Mouse (Mus musculus) heart, postnatal 0 days (tissue): ENCODE data around the gene Btbd11. TPM values are rescaled to one million over a fixed set of nuclear protein-coding genes. Genes with fewer than 3 reads are reported as not detected.
A peak's percentile ranks its signal among the peaks of the same experiment; 100 is the strongest.

Experiments
- ATAC-seq: fragments of 200-750 bp; cut with Nextera tagmentation; 2 replicates; pipeline ENCODE4 v1.8.0; 2017; ENCODE audit warnings: low read depth, moderate number of reproducible peaks, moderate library complexity; ENCODE audit not compliant: insufficient read depth
- DNase-seq: peaks from one replicate; pipeline ENCODE4 v3.0.0-alpha.2; 2016; ENCODE audit warnings: low spot score
- H3K27ac ChIP-seq: fragments of 300-500 bp; sonication (generic); 2 replicates; pipeline ENCODE4 v1.5.1; 2014; ENCODE audit warnings: low read depth, mild to moderate bottlenecking
- H3K27me3 ChIP-seq: fragments of 300-500 bp; sonication (generic); 2 replicates; pipeline ENCODE4 v1.6.1; 2014; ENCODE audit warnings: low read length, mixed read lengths; ENCODE audit not compliant: control insufficient read depth, insufficient read depth
- H3K36me3 ChIP-seq: fragments of 300-500 bp; sonication (generic); replicated peaks from 2 replicates; pipeline ENCODE4 v1.6.1; 2014; ENCODE audit warnings: low read length, mixed read lengths; ENCODE audit not compliant: control insufficient read depth, insufficient read depth
- H3K4me1 ChIP-seq: fragments of 300-500 bp; sonication (generic); 2 replicates; pipeline ENCODE4 v1.6.1; 2014; ENCODE audit warnings: antibody characterized with exemption; ENCODE audit not compliant: control insufficient read depth, insufficient read depth
- H3K4me2 ChIP-seq: fragments of 300-500 bp; sonication (generic); 2 replicates; pipeline ENCODE4 v1.6.1; 2014; ENCODE audit warnings: low read depth, mild to moderate bottlenecking, low read length, moderate library complexity
- H3K4me3 ChIP-seq: fragments of 300-500 bp; sonication (generic); 2 replicates; pipeline ENCODE4 v1.5.1; 2014; ENCODE audit warnings: low read depth, low read length
- H3K9ac ChIP-seq: fragments of 300-500 bp; sonication (generic); replicated peaks from 2 replicates; pipeline ENCODE4 v1.6.1; 2014; ENCODE audit warnings: low read depth, low read length, mixed read lengths
- H3K9me3 ChIP-seq: fragments of 300-500 bp; sonication (generic); replicated peaks from 2 replicates; pipeline ENCODE4 v1.6.1; 2016; ENCODE audit warnings: low read length; ENCODE audit not compliant: control insufficient read depth
- CTCF ChIP-seq: IDR thresholded peaks from 2 replicates; pipeline ENCODE4 v1.5.1; 2016; ENCODE audit warnings: antibody characterized with exemption, control low read depth, low read depth
- EP300 ChIP-seq: IDR thresholded peaks from 2 replicates; pipeline ENCODE4 v1.6.1; 2016; ENCODE audit warnings: antibody characterized with exemption, low read depth
- WGBS: fragments of 180-500 bp; shearing (Covaris S2); extraction: QIAGEN DNeasy Blood & Tissue Kit; methylation state at CpG from one replicate; pipeline ENCODE4 v1.1.7; 2014; 5-methylcytosine and 5-hydroxymethylcytosine counted together
- polyA plus RNA-seq: library from polyadenylated mRNA; unstranded; fragments of >200 nt; fragmentation: Nextera tagmentation; extraction: Ambion mirVana; gene quantifications from 2 replicates; pipeline ENCODE4 v1.2.1, GENCODE M21; 2015
- total RNA-seq: library from RNA; depleted of rRNA; stranded (reverse); fragments of >200 nt; gene quantifications from 2 replicates; pipeline ENCODE4 v1.2.3, GENCODE M21; 2014; ENCODE audit warnings: low replicate concordance

Gene Btbd11
- total and polyA plus RNA-seq, 2 experiments from 2014 or later = 0.20 to 0.50 TPM

DNA sequence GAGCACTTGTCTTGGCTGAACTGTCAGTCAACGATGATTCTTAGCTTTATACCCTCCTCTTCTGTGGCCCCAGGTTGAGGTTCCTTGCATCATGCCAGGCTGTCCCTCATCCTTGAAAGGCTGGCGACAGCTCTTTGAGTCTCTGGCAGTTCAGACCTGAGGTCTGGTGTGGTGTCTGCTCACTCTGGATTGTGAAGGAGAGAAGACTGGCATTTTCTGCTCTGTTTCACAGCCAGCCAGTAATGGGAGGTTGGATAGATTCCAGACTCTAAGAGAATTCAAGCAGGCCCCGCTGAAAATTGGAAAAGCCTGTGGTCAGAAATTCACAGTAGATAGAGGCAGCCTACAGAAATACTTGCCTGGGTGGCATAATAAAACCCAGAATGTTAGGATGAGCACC, 87.3 kb downstream of the Btbd11 start:
- H3K9ac ChIP-seq = no peak overlapping the region
- H3K27ac ChIP-seq = no peak overlapping the region
- WGBS = 50% methylated on average over 3 of the region's 3 CpGs
- TF ChIP-seq EP300 (no peak), CTCF (no peak)
- no peaks in the 10 kb centered on the region for H3K9me3 ChIP-seq
- H3K27me3 ChIP-seq = no peaks in the 10 kb centered on the region
- H3K4me2 ChIP-seq = no peak overlapping the region
- no peaks in the 10 kb centered on the region for H3K4me1 ChIP-seq
- H3K4me3 ChIP-seq = no peak overlapping the region
- ATAC-seq (no peak), DNase-seq (no peak)
- no peaks in the 10 kb centered on the region for H3K36me3 ChIP-seq

DNA sequence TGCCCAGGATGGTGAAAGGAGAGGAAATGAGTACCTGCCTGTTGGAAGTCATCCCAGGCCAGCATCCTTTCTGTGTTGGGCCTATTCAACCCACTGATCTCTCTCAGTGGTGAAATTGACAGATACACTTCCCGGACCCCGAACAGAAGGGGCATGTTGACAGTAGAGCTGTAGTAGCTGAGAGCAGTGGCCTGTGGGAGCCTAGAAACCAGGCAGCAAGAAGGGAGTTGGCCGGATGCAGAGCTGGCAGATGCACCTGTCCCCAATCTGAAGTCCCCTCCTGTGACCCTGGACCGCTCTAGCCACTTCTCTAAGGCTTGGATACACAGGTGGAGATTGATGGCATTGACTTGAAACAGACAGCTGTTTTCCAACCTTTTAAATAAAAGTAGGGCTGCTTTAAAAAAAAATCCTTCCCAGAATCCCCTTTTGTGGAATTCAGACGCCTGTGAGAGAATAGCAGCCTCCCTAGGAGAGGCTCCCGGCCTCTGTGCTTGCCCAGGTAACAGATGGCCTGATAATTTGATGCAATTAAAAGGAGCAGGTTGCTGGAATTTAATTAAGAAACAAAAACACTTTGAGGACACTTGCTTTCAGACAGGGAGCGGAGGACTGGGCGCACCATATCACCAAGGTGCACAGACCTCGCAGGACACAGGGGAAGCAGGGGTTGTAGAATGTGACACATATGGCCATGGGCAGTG, 89.2 kb downstream of the Btbd11 start:
- Histone ChIP-seq H3K4me1 (no peaks in the 10 kb centered on the region), H3K27me3 (no peaks in the 10 kb centered on the region), H3K9ac (no peak overlapping the region), H3K4me3 (no peak overlapping the region), H3K27ac (no peak overlapping the region), H3K9me3 (no peaks in the 10 kb centered on the region), H3K4me2 (no peak overlapping the region), H3K36me3 (no peaks in the 10 kb centered on the region)
- no peak for ATAC-seq
- WGBS = 86% methylated on average over 9 of the region's 9 CpGs
- no peak for DNase-seq
- no peak for TF ChIP-seq EP300
- no peak for TF ChIP-seq CTCF

DNA sequence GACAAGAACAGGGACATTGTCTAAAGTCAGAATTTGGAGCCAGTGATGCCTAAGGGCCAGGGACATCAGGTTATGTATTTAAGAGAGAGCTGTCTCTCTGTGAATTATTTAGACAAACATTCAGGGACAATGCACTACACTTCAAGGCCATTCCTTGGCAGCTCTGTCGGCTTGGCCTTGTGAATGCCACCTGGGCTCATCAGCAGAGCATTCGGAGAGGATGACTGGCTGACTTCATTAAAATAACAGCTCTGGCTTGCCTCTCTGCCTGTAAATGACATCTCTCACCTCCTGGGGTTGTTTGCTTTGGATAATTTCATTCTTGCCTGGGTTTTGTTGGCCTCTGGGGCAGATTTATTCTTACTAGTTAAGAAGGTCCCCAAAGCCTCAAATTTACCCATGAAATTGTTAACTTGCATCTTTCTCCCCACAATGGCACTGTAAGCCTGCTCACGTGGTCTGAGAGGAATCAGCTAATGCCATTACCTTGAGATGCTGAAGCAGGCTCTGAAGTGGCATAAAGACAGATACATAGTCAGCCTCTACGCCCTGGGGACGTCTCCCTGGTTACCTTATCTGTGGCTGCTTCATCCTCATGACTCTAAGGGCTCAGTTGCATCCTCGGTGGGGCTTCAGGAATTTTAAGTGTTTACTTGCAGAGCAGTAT, 93.5 kb downstream of the Btbd11 start:
- no peak for TF ChIP-seq EP300
- TF ChIP-seq CTCF = no peak
- H3K4me2 ChIP-seq = no peak overlapping the region
- H3K9me3 ChIP-seq = no peaks in the 10 kb centered on the region
- 0 out of 2 replicates have a peak, but pooled peaks cover 6% of the 10 kb centered on the region for H3K4me1 ChIP-seq
- no peak overlapping the region for H3K27ac ChIP-seq
- ATAC-seq (no peak), DNase-seq (no peak)
- no peaks in the 10 kb centered on the region for H3K36me3 ChIP-seq
- no peak overlapping the region for H3K9ac ChIP-seq
- 34% methylated on average over 6 of the region's 6 CpGs for WGBS
- H3K4me3 ChIP-seq = no peak overlapping the region
- H3K27me3 ChIP-seq = no peaks in the 10 kb centered on the region

DNA sequence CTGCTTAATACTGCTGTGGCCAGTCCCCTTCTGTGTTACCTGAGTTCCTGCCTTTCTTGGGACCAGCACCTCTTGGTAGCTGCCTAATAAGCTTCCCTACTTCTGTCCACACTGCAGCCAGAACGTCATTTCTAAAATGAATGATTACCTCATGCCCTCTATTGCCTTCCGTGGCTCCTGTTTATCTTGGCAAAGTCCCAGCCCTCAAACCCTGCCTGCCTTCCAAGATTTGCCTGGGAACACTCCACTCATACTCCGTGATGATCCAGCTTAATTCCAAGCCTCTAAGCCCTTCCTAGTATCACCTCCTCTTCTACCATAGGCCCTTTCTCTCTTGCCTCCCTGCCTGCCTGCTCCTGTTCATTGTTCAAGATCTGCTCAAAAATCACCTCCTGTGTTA, 94.5 kb downstream of the Btbd11 start:
- H3K4me1 ChIP-seq = 0 out of 2 replicates have a peak, but pooled peaks cover 6% of the 10 kb centered on the region
- no peaks in the 10 kb centered on the region for H3K27me3 ChIP-seq
- peak; percentile 26 for DNase-seq
- TF ChIP-seq EP300 (no peak), CTCF (no peak)
- no peaks in the 10 kb centered on the region for H3K36me3 ChIP-seq
- no peak overlapping the region for H3K4me2 ChIP-seq
- H3K9ac ChIP-seq = no peak overlapping the region
- H3K4me3 ChIP-seq = no peak overlapping the region
- ATAC-seq = 0 out of 2 replicates have a peak, but pooled peaks have one; percentile 33
- H3K27ac ChIP-seq = no peak overlapping the region
- 18% methylated on average over 3 of the region's 3 CpGs for WGBS
- no peaks in the 10 kb centered on the region for H3K9me3 ChIP-seq

DNA sequence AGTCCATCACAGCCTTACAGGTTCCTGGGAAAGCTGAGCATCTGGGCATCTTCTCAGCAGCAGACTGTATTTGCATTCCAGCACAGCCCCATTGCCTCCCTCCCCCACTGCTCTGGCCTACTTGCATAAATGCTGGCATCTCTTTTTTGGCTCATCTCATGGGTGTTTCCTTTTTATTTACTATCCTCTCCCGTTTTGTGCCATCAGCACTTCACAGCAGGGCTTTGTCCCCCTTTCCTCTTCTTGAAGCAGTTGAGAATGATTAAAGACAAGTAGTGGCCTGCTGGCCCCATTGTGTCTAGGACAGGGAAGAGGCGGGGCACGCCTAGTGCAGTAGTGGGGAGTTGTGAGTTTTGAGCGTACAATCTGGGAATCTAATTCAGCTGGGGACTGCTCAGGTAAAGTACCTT, 95.5 kb downstream of the Btbd11 start:
- TF ChIP-seq EP300 (no peak), CTCF (no peak)
- Histone ChIP-seq H3K9me3 (no peaks in the 10 kb centered on the region), H3K36me3 (no peaks in the 10 kb centered on the region), H3K4me2 (no peak overlapping the region), H3K27me3 (no peaks in the 10 kb centered on the region), H3K4me3 (no peak overlapping the region), H3K9ac (no peak overlapping the region), H3K4me1 (0 out of 2 replicates have a peak, but pooled peaks cover 6% of the 10 kb centered on the region), H3K27ac (no peak overlapping the region)
- 47% methylated on average over 4 of the region's 4 CpGs for WGBS
- no peak for DNase-seq
- ATAC-seq = no peak
